Mouse (Mus musculus) kidney, adult 2 months (tissue): Measurements from ENCODE around the gene Ncf2. TPM values are rescaled to one million over a fixed set of nuclear protein-coding genes. Genes with fewer than 3 reads are reported as not detected.
A peak's percentile ranks its signal among the peaks of the same experiment; 100 is the strongest.

Source experiments
- DNase-seq: peaks from one replicate; pipeline ENCODE4 v3.0.0; 2021
- H3K27ac ChIP-seq: fragments of 200-500 bp; 2 replicates; pipeline ENCODE4 v1.5.1; 2012; ENCODE audit warnings: low read depth, low read length, control low read depth, inconsistent platforms; ENCODE audit not compliant: insufficient read depth
- H3K27me3 ChIP-seq: fragments of 200-500 bp; replicated peaks from 2 replicates; pipeline ENCODE4 v1.6.1; 2012; ENCODE audit warnings: mild to moderate bottlenecking, moderate library complexity, low read length, inconsistent platforms; ENCODE audit not compliant: control insufficient read depth, insufficient read depth
- H3K36me3 ChIP-seq: fragments of 200-500 bp; 2 replicates; pipeline ENCODE4 v1.6.1; 2012; ENCODE audit warnings: mild to moderate bottlenecking, moderate library complexity, low read length, inconsistent platforms; ENCODE audit not compliant: control insufficient read depth, insufficient read depth
- H3K4me1 ChIP-seq: fragments of 200-500 bp; 2 replicates; pipeline ENCODE4 v1.6.1; 2011; ENCODE audit warnings: low read length; ENCODE audit not compliant: control insufficient read depth, insufficient read depth
- H3K4me3 ChIP-seq: fragments of 200-500 bp; 2 replicates; pipeline ENCODE4 v1.5.1; 2011; ENCODE audit warnings: mild to moderate bottlenecking, low read depth, low read length, control low read depth; ENCODE audit not compliant: insufficient read depth
- CTCF ChIP-seq: fragments of 200-500 bp; conservative IDR thresholded peaks from 2 replicates; pipeline ENCODE4 v1.5.1; 2011; ENCODE audit warnings: low read depth, mild to moderate bottlenecking, control low read depth, low read length, moderate library complexity, mixed read lengths; ENCODE audit not compliant: insufficient read depth, insufficient read length
- POLR2A ChIP-seq: fragments of 200-500 bp; IDR thresholded peaks from one replicate; pipeline ENCODE4 v1.6.1; 2011; ENCODE audit warnings: low read depth, low read length, control low read depth
- WGBS: fragments of 180-500 bp; shearing (Covaris S2); methylation state at CpG from one replicate; pipeline ENCODE4 v1.1.7; 2018; 5-methylcytosine and 5-hydroxymethylcytosine counted together
- polyA plus RNA-seq: library from polyadenylated mRNA; depleted of rRNA; stranded (reverse); fragments of >200 nt; gene quantifications from 2 replicates; pipeline ENCODE4 v1.2.3, GENCODE M21; 2012; rRNA removed

Ncf2 gene
- polyA plus RNA-seq, 1 experiment = 4.2 TPM

GRCm38 (mm10) chr1:152869901-152870300 is 69.9 kb downstream of the Ncf2 start:
- Histone ChIP-seq H3K27ac (no peak overlapping the region), H3K36me3 (peaks cover 8% of the 10 kb centered on the region), H3K27me3 (no peaks in the 10 kb centered on the region), H3K4me3 (no peak overlapping the region), H3K4me1 (peaks cover 14% of the 10 kb centered on the region)
- TF ChIP-seq POLR2A = no peak
- TF ChIP-seq CTCF = no peak
- WGBS = 46% methylated on average over 6 of the region's 6 CpGs
- DNase-seq = peak; percentile 89

- peak overlapping the region; percentile 86; the same call in 1 of the 2 replicates for H3K27ac ChIP-seq
Observed at GRCm38 (mm10) chr1:152871031-152871430, 71.0 kb downstream of the Ncf2 start.

More at GRCm38 (mm10) chr1:152871031-152871430, 71.0 kb downstream of the Ncf2 start:
- Histone ChIP-seq H3K27me3 (no peaks in the 10 kb centered on the region), H3K36me3 (peaks cover 8% of the 10 kb centered on the region), H3K4me3 (no peak overlapping the region), H3K4me1 (peaks cover 14% of the 10 kb centered on the region)
- no peak for TF ChIP-seq CTCF
- no peak for TF ChIP-seq POLR2A
- WGBS = 30% methylated on average over 3 of the region's 3 CpGs
- DNase-seq = peak; percentile 76

Other genes with a start within 250 kb of the Ncf2 start
- not detected in 2 replicates for gene Apobec4, start 49.6 kb upstream of the Ncf2 start, polyA plus RNA-seq
- gene Rgl1, start 33.8 kb upstream of the Ncf2 start, polyA plus RNA-seq = 68.4 and 73.2 TPM in 2 replicates
- gene Arpc5, start 33.7 kb upstream of the Ncf2 start, polyA plus RNA-seq = 67.4 and 67.5 TPM in 2 replicates
- gene Smg7, start 102.5 kb downstream of the Ncf2 start, polyA plus RNA-seq = 46.8 and 56.1 TPM in 2 replicates
- 0.27 and 0.41 TPM in 2 replicates for gene Nmnat2, start 154.8 kb downstream of the Ncf2 start, polyA plus RNA-seq